Mouse (Mus musculus): ENCODE data around the gene Cbwd1. TPM values are rescaled to one million over a fixed set of nuclear protein-coding genes. Genes with fewer than 3 reads are reported as not detected.

Cbwd1 gene
- polyA plus RNA-seq, 1 experiment from 2014 or later: 12.8 TPM

GRCm38 (mm10) chr19:24971307-24971706 is 9.9 kb upstream of the Cbwd1 start:
- Histone ChIP-seq H3K27me3 (ENCODE audit: control insufficient read depth, insufficient read depth, low read length) (no peaks in the 10 kb centered on the region), H3K4me2 (replicated peaks; ENCODE audit: low read depth) (no peak overlapping the region), H3K9me3 (ENCODE audit: control insufficient read depth, low read length) (no peaks in the 10 kb centered on the region), H3K27ac (replicated peaks) (no peak overlapping the region), H3K36me3 (ENCODE audit: control insufficient read depth, insufficient read depth, low read length) (no peaks in the 10 kb centered on the region), H3K4me3 (ENCODE audit: low read depth, low read length) (no peak overlapping the region), H3K9ac (ENCODE audit: low read length) (no peak overlapping the region), H3K4me1 (replicated peaks; ENCODE audit: control insufficient read depth, insufficient read depth) (no peaks in the 10 kb centered on the region)
- TF ChIP-seq EP300 (optimal IDR thresholded peaks at IDR 0.05) (no peak), CTCF (IDR thresholded peaks at IDR 0.05; ENCODE audit: low read depth) (no peak)
- 83% methylated on average over 7 of the region's 7 CpGs for WGBS
- DNase-seq (ENCODE audit: low spot score): no peak
- ATAC-seq (ENCODE audit: low FRiP score, low TSS enrichment): no peak

GRCm38 (mm10) chr19:24966941-24967340 is 5.5 kb upstream of the Cbwd1 start:
- Histone ChIP-seq H3K9me3 (ENCODE audit: control insufficient read depth, low read length) (no peaks in the 10 kb centered on the region), H3K27me3 (ENCODE audit: control insufficient read depth, insufficient read depth, low read length) (no peaks in the 10 kb centered on the region), H3K9ac (ENCODE audit: low read length) (no peak overlapping the region), H3K4me3 (ENCODE audit: low read depth, low read length) (no peak overlapping the region), H3K4me2 (replicated peaks; ENCODE audit: low read depth) (no peak overlapping the region), H3K4me1 (replicated peaks; ENCODE audit: control insufficient read depth, insufficient read depth) (no peaks in the 10 kb centered on the region), H3K36me3 (ENCODE audit: control insufficient read depth, insufficient read depth, low read length) (no peaks in the 10 kb centered on the region), H3K27ac (replicated peaks) (no peak overlapping the region)
- DNase-seq (ENCODE audit: low spot score) (no peak), ATAC-seq (ENCODE audit: low FRiP score, low TSS enrichment) (no peak)
- WGBS: 64% methylated on average over 2 of the region's 2 CpGs
- TF ChIP-seq EP300 (optimal IDR thresholded peaks at IDR 0.05) (no peak), CTCF (IDR thresholded peaks at IDR 0.05; ENCODE audit: low read depth) (no peak)

- H3K4me3 ChIP-seq (ENCODE audit: low read depth, low read length): no peak overlapping the region
- ATAC-seq (ENCODE audit: low FRiP score, low TSS enrichment) (no peak), DNase-seq (ENCODE audit: low spot score) (no peak)
- TF ChIP-seq CTCF (IDR thresholded peaks at IDR 0.05; ENCODE audit: low read depth): no peak
- TF ChIP-seq EP300 (optimal IDR thresholded peaks at IDR 0.05): no peak
- WGBS: 75% methylated on average over 2 of the region's 2 CpGs
- no peak overlapping the region for H3K27ac ChIP-seq (replicated peaks)
- H3K36me3 ChIP-seq (ENCODE audit: control insufficient read depth, insufficient read depth, low read length): no peaks in the 10 kb centered on the region
- H3K4me1 ChIP-seq (replicated peaks; ENCODE audit: control insufficient read depth, insufficient read depth): no peaks in the 10 kb centered on the region
- H3K9me3 ChIP-seq (ENCODE audit: control insufficient read depth, low read length): no peaks in the 10 kb centered on the region
- no peak overlapping the region for H3K4me2 ChIP-seq (replicated peaks; ENCODE audit: low read depth)
- no peak overlapping the region for H3K9ac ChIP-seq (ENCODE audit: low read length)
- no peaks in the 10 kb centered on the region for H3K27me3 ChIP-seq (ENCODE audit: control insufficient read depth, insufficient read depth, low read length)
Measured at GRCm38 (mm10) chr19:24966203-24966602, 4.8 kb upstream of the Cbwd1 start.

- H3K27me3 ChIP-seq (ENCODE audit: control insufficient read depth, insufficient read depth, low read length): no peaks in the 10 kb centered on the region
- H3K36me3 ChIP-seq (ENCODE audit: control insufficient read depth, insufficient read depth, low read length): peaks cover 5% of the 10 kb centered on the region; the same call in 1 of the 2 replicates
- no peaks in the 10 kb centered on the region for H3K9me3 ChIP-seq (ENCODE audit: control insufficient read depth, low read length)
- H3K9ac ChIP-seq (ENCODE audit: low read length): no peak overlapping the region
- TF ChIP-seq CTCF (IDR thresholded peaks at IDR 0.05; ENCODE audit: low read depth) (peak; percentile 78), EP300 (optimal IDR thresholded peaks at IDR 0.05) (no peak)
- no peaks in the 10 kb centered on the region for H3K4me1 ChIP-seq (replicated peaks; ENCODE audit: control insufficient read depth, insufficient read depth)
- 28% methylated on average over 3 of the region's 3 CpGs for WGBS
- no peak overlapping the region for H3K4me3 ChIP-seq (ENCODE audit: low read depth, low read length)
- no peak for DNase-seq (ENCODE audit: low spot score)
- no peak overlapping the region for H3K27ac ChIP-seq (replicated peaks)
- no peak for ATAC-seq (ENCODE audit: low FRiP score, low TSS enrichment)
- H3K4me2 ChIP-seq (replicated peaks; ENCODE audit: low read depth): no peak overlapping the region
Measured at GRCm38 (mm10) chr19:24958531-24958930, 2.9 kb downstream of the Cbwd1 start.

GRCm38 (mm10) chr19:24945521-24946262 is 15.7 kb downstream of the Cbwd1 start:
- no peak for ATAC-seq (ENCODE audit: low FRiP score, low TSS enrichment)

GRCm38 (mm10) chr19:24937084-24937483 is 24.3 kb downstream of the Cbwd1 start:
- H3K4me3 ChIP-seq (ENCODE audit: low read depth, low read length): no peak overlapping the region
- no peak overlapping the region for H3K9ac ChIP-seq (ENCODE audit: low read length)
- no peak overlapping the region for H3K27ac ChIP-seq (replicated peaks)
- H3K36me3 ChIP-seq (ENCODE audit: control insufficient read depth, insufficient read depth, low read length): 0 out of 2 replicates have a peak, but pooled peaks cover 3% of the 10 kb centered on the region
- no peak overlapping the region for H3K4me2 ChIP-seq (replicated peaks; ENCODE audit: low read depth)
- no peaks in the 10 kb centered on the region for H3K27me3 ChIP-seq (ENCODE audit: control insufficient read depth, insufficient read depth, low read length)
- DNase-seq (ENCODE audit: low spot score): no peak
- no peaks in the 10 kb centered on the region for H3K4me1 ChIP-seq (replicated peaks; ENCODE audit: control insufficient read depth, insufficient read depth)
- no peaks in the 10 kb centered on the region for H3K9me3 ChIP-seq (ENCODE audit: control insufficient read depth, low read length)
- TF ChIP-seq EP300 (optimal IDR thresholded peaks at IDR 0.05): no peak
- no peak for TF ChIP-seq CTCF (IDR thresholded peaks at IDR 0.05; ENCODE audit: low read depth)
- 55% methylated on average over 1 of the region's 1 CpGs for WGBS
- no peak for ATAC-seq (ENCODE audit: low FRiP score, low TSS enrichment)

More at GRCm38 (mm10) chr19:24945521-24946262, 15.7 kb downstream of the Cbwd1 start:
- no peaks in the 10 kb centered on the region for H3K9me3 ChIP-seq (ENCODE audit: control insufficient read depth, low read length)
- H3K9ac ChIP-seq (ENCODE audit: low read length): no peak overlapping the region
- no peak for DNase-seq (ENCODE audit: low spot score)
- H3K27me3 ChIP-seq (ENCODE audit: control insufficient read depth, insufficient read depth, low read length): no peaks in the 10 kb centered on the region
- H3K4me3 ChIP-seq (ENCODE audit: low read depth, low read length): no peak overlapping the region
- H3K27ac ChIP-seq (replicated peaks): no peak overlapping the region
- TF ChIP-seq EP300 (optimal IDR thresholded peaks at IDR 0.05) (no peak), CTCF (IDR thresholded peaks at IDR 0.05; ENCODE audit: low read depth) (no peak)
- H3K4me1 ChIP-seq (replicated peaks; ENCODE audit: control insufficient read depth, insufficient read depth): no peaks in the 10 kb centered on the region
- H3K36me3 ChIP-seq (ENCODE audit: control insufficient read depth, insufficient read depth, low read length): no peaks in the 10 kb centered on the region
- no peak overlapping the region for H3K4me2 ChIP-seq (replicated peaks; ENCODE audit: low read depth)

All from stomach, postnatal 0 days (tissue).